Mouse (Mus musculus) small intestine, adult 2 months (tissue): ENCODE data around the gene Nsg1.

Source experiments
- CTCF ChIP-seq: fragments of 200-500 bp; IDR thresholded peaks from 2 replicates; pipeline ENCODE4 v1.5.1; 2012; ENCODE audit warnings: low read depth, mild to moderate bottlenecking, control low read depth, inconsistent platforms, low read length, moderate library complexity, mixed read lengths; ENCODE audit not compliant: insufficient replicate concordance, insufficient read length; ENCODE audit errors: extremely low read depth
- POLR2A ChIP-seq: fragments of 200-500 bp; IDR thresholded peaks from 2 replicates; pipeline ENCODE4 v1.6.1; 2012; ENCODE audit warnings: low read depth, mild to moderate bottlenecking, control low read depth, inconsistent platforms, low read length, moderate library complexity

GRCm38 (mm10) chr5:38151264-38151663 lies 8.4 kb downstream of the Nsg1 start:
- TF ChIP-seq CTCF (no peak), POLR2A (no peak)
